Mouse (Mus musculus) cerebellum, adult 2 months (tissue): ENCODE data around the gene Poc1a.

Experiments
- CTCF ChIP-seq: fragments of 200-500 bp; IDR thresholded peaks from 2 replicates; pipeline ENCODE4 v1.5.1; 2011; ENCODE audit warnings: low read depth, mild to moderate bottlenecking, control low read depth, low read length, moderate library complexity, borderline replicate concordance; ENCODE audit not compliant: insufficient read depth
- POLR2A ChIP-seq: fragments of 200-500 bp; IDR thresholded peaks from 2 replicates; pipeline ENCODE4 v1.6.1; 2011; ENCODE audit warnings: low read length, control low read depth, borderline replicate concordance; ENCODE audit not compliant: insufficient read depth

- no peak for TF ChIP-seq CTCF
- no peak for TF ChIP-seq POLR2A
Observed at GRCm38 (mm10) chr9:106348281-106348680, 67.4 kb downstream of the Poc1a start.
